Mouse (Mus musculus): ENCODE data around the gene Fam161b. TPM values are rescaled to one million over a fixed set of nuclear protein-coding genes. Genes with fewer than 3 reads are reported as not detected.
"Not testable (repeated sequence)": the region's sequence is repeated elsewhere in the genome, so short reads cannot be mapped to it uniquely, and the experiment has no call there.

The Fam161b gene
- polyA plus RNA-seq, 1 experiment from 2014 or later: 3.0 TPM

GRCm38 (mm10) chr12:84382369-84382768 is 20.7 kb upstream of the Fam161b start:
- no peaks in the 10 kb centered on the region for H3K27me3 ChIP-seq (ENCODE audit: insufficient read depth, low read length)
- DNase-seq (no peak), ATAC-seq (ENCODE audit: insufficient read depth) (no peak)
- 78% methylated on average over 4 of the region's 4 CpGs for WGBS
- H3K4me3 ChIP-seq (ENCODE audit: low read depth, low read length): no peak overlapping the region
- 0 out of 2 replicates have a peak, but pooled peaks cover 3% of the 10 kb centered on the region for H3K4me1 ChIP-seq (ENCODE audit: insufficient read depth)
- H3K27ac ChIP-seq (ENCODE audit: low read depth): no peak overlapping the region
- no peak overlapping the region for H3K4me2 ChIP-seq
- TF ChIP-seq CTCF (IDR thresholded peaks at IDR 0.05; ENCODE audit: low read depth): no peak
- no peaks in the 10 kb centered on the region for H3K9me3 ChIP-seq (ENCODE audit: low read depth, low read length)
- no peak overlapping the region for H3K9ac ChIP-seq
- 0 out of 2 replicates have a peak, but pooled peaks cover 3% of the 10 kb centered on the region for H3K36me3 ChIP-seq (ENCODE audit: insufficient read depth)

- no peak overlapping the region for H3K4me3 ChIP-seq (ENCODE audit: low read depth, low read length)
- H3K27me3 ChIP-seq (ENCODE audit: insufficient read depth, low read length): no peaks in the 10 kb centered on the region
- no peak overlapping the region for H3K4me2 ChIP-seq
- H3K9me3 ChIP-seq (ENCODE audit: low read depth, low read length): no peaks in the 10 kb centered on the region
- H3K36me3 ChIP-seq (ENCODE audit: insufficient read depth): peaks cover 61% of the 10 kb centered on the region
- TF ChIP-seq CTCF (IDR thresholded peaks at IDR 0.05; ENCODE audit: low read depth): no peak
- no peak for DNase-seq
- WGBS: 71% methylated on average over 6 of the region's 6 CpGs
- H3K27ac ChIP-seq (ENCODE audit: low read depth): no peak overlapping the region
- no peak for ATAC-seq (ENCODE audit: insufficient read depth)
- H3K4me1 ChIP-seq (ENCODE audit: insufficient read depth): no peaks in the 10 kb centered on the region
- no peak overlapping the region for H3K9ac ChIP-seq
Measured at GRCm38 (mm10) chr12:84373831-84374481, 12.3 kb upstream of the Fam161b start.

GRCm38 (mm10) chr12:84371647-84372046 is 10.0 kb upstream of the Fam161b start:
- Histone ChIP-seq H3K27ac (ENCODE audit: low read depth) (no peak overlapping the region), H3K4me2 (no peak overlapping the region), H3K9ac (no peak overlapping the region), H3K9me3 (ENCODE audit: low read depth, low read length) (no peaks in the 10 kb centered on the region), H3K4me1 (ENCODE audit: insufficient read depth) (no peaks in the 10 kb centered on the region), H3K36me3 (ENCODE audit: insufficient read depth) (peaks cover 80% of the 10 kb centered on the region), H3K27me3 (ENCODE audit: insufficient read depth, low read length) (no peaks in the 10 kb centered on the region), H3K4me3 (ENCODE audit: low read depth, low read length) (no peak overlapping the region)
- no peak for DNase-seq
- WGBS: 91% methylated on average over 5 of the region's 5 CpGs
- ATAC-seq (ENCODE audit: insufficient read depth): no peak
- TF ChIP-seq CTCF (IDR thresholded peaks at IDR 0.05; ENCODE audit: low read depth): no peak

GRCm38 (mm10) chr12:84366971-84367370 is 5.3 kb upstream of the Fam161b start:
- H3K27me3 ChIP-seq (ENCODE audit: insufficient read depth, low read length): no peaks in the 10 kb centered on the region
- TF ChIP-seq CTCF (IDR thresholded peaks at IDR 0.05; ENCODE audit: low read depth): no peak
- ATAC-seq (ENCODE audit: insufficient read depth): no peak
- H3K27ac ChIP-seq (ENCODE audit: low read depth): no peak overlapping the region
- no peaks in the 10 kb centered on the region for H3K9me3 ChIP-seq (ENCODE audit: low read depth, low read length)
- H3K4me2 ChIP-seq: no peak overlapping the region
- H3K36me3 ChIP-seq (ENCODE audit: insufficient read depth): peaks cover 50% of the 10 kb centered on the region
- peaks cover 7% of the 10 kb centered on the region for H3K4me1 ChIP-seq (ENCODE audit: insufficient read depth)
- H3K9ac ChIP-seq: no peak overlapping the region
- H3K4me3 ChIP-seq (ENCODE audit: low read depth, low read length): no peak overlapping the region
- 60% methylated on average over 9 of the region's 9 CpGs for WGBS
- no peak for DNase-seq

- WGBS: 93% methylated on average over 6 of the region's 6 CpGs
- no peaks in the 10 kb centered on the region for H3K27me3 ChIP-seq (ENCODE audit: insufficient read depth, low read length)
- DNase-seq: no peak
- H3K36me3 ChIP-seq (ENCODE audit: insufficient read depth): peaks cover 32% of the 10 kb centered on the region
- no peak overlapping the region for H3K9ac ChIP-seq
- no peak for TF ChIP-seq CTCF (IDR thresholded peaks at IDR 0.05; ENCODE audit: low read depth)
- ATAC-seq (ENCODE audit: insufficient read depth): no peak
- H3K27ac ChIP-seq (ENCODE audit: low read depth): no peak overlapping the region
- H3K4me3 ChIP-seq (ENCODE audit: low read depth, low read length): no peak overlapping the region
- H3K4me2 ChIP-seq: no peak overlapping the region
- H3K9me3 ChIP-seq (ENCODE audit: low read depth, low read length): no peaks in the 10 kb centered on the region
- H3K4me1 ChIP-seq (ENCODE audit: insufficient read depth): peaks cover 11% of the 10 kb centered on the region
Measured at GRCm38 (mm10) chr12:84365137-84365536, 3.5 kb upstream of the Fam161b start.

- no peak overlapping the region for H3K4me3 ChIP-seq (ENCODE audit: low read depth, low read length)
- no peak for ATAC-seq (ENCODE audit: insufficient read depth)
- H3K4me1 ChIP-seq (ENCODE audit: insufficient read depth): peaks cover 11% of the 10 kb centered on the region
- no peaks in the 10 kb centered on the region for H3K27me3 ChIP-seq (ENCODE audit: insufficient read depth, low read length)
- no peak for DNase-seq
- H3K4me2 ChIP-seq: no peak overlapping the region
- H3K9ac ChIP-seq: no peak overlapping the region
- no peaks in the 10 kb centered on the region for H3K9me3 ChIP-seq (ENCODE audit: low read depth, low read length)
- no peak overlapping the region for H3K27ac ChIP-seq (ENCODE audit: low read depth)
- TF ChIP-seq CTCF (IDR thresholded peaks at IDR 0.05; ENCODE audit: low read depth): no peak
- H3K36me3 ChIP-seq (ENCODE audit: insufficient read depth): peaks cover 24% of the 10 kb centered on the region
- 76% methylated on average over 9 of the region's 9 CpGs for WGBS
Measured at GRCm38 (mm10) chr12:84364291-84364690, 2.7 kb upstream of the Fam161b start.

- WGBS: 21% methylated on average over 2 of the region's 2 CpGs
- H3K4me2 ChIP-seq: peak overlapping the region; percentile 80
- no peak for DNase-seq
- no peaks in the 10 kb centered on the region for H3K27me3 ChIP-seq (ENCODE audit: insufficient read depth, low read length)
- ATAC-seq (ENCODE audit: insufficient read depth): no peak
- no peak for TF ChIP-seq CTCF (IDR thresholded peaks at IDR 0.05; ENCODE audit: low read depth)
- H3K4me3 ChIP-seq (ENCODE audit: low read depth, low read length): peak overlapping the region; percentile 96
- H3K27ac ChIP-seq (ENCODE audit: low read depth): no peak overlapping the region
- H3K36me3 ChIP-seq (ENCODE audit: insufficient read depth): peaks cover 11% of the 10 kb centered on the region
- H3K9ac ChIP-seq: 0 out of 2 replicates have a peak overlapping the region, but pooled peaks have one; percentile 86
- peaks cover 11% of the 10 kb centered on the region for H3K4me1 ChIP-seq (ENCODE audit: insufficient read depth)
- no peaks in the 10 kb centered on the region for H3K9me3 ChIP-seq (ENCODE audit: low read depth, low read length)
Measured at GRCm38 (mm10) chr12:84362872-84363271, 1.2 kb upstream of the Fam161b start.

GRCm38 (mm10) chr12:84358699-84359098 is 2.9 kb downstream of the Fam161b start:
- not testable (repeated sequence) for H3K36me3 ChIP-seq (ENCODE audit: insufficient read depth); DNase-seq; H3K4me2 ChIP-seq; H3K27me3 ChIP-seq (ENCODE audit: insufficient read depth, low read length); H3K9ac ChIP-seq; ATAC-seq (ENCODE audit: insufficient read depth); H3K27ac ChIP-seq (ENCODE audit: low read depth); H3K4me3 ChIP-seq (ENCODE audit: low read depth, low read length); H3K9me3 ChIP-seq (ENCODE audit: low read depth, low read length)
- H3K4me1 ChIP-seq (ENCODE audit: insufficient read depth): peaks cover 11% of the 10 kb centered on the region
- WGBS: 66% methylated on average over 2 of the region's 2 CpGs
